Mouse (Mus musculus) cerebellum, adult 2 months (tissue): ENCODE results near the gene Kctd10. TPM values are rescaled to one million over a fixed set of nuclear protein-coding genes. Genes with fewer than 3 reads are reported as not detected.

Source experiments
- DNase-seq, 2 experiments: peaks; one replicate each; pipeline ENCODE4 v3.0.0; 2021
- H3K27ac ChIP-seq: fragments of 200-500 bp; 2 replicates; pipeline ENCODE4 v1.5.1; 2012; ENCODE audit warnings: low read length, control low read depth, inconsistent platforms; ENCODE audit not compliant: insufficient read depth
- H3K27me3 ChIP-seq: fragments of 200-500 bp; 2 replicates; pipeline ENCODE4 v1.6.1; 2012; ENCODE audit warnings: inconsistent platforms, mild to moderate bottlenecking, low read length, moderate library complexity; ENCODE audit not compliant: control insufficient read depth, insufficient read depth
- H3K4me1 ChIP-seq: fragments of 200-500 bp; 2 replicates; pipeline ENCODE4 v1.6.1; 2011; ENCODE audit warnings: low read length; ENCODE audit not compliant: control insufficient read depth, insufficient read depth
- H3K4me3 ChIP-seq: fragments of 200-500 bp; replicated peaks from 2 replicates; pipeline ENCODE3; 2011; ENCODE audit warnings: mild to moderate bottlenecking, low read depth, low read length, control low read depth; ENCODE audit not compliant: insufficient read depth
- CTCF ChIP-seq: fragments of 200-500 bp; IDR thresholded peaks from 2 replicates; pipeline ENCODE4 v1.5.1; 2011; ENCODE audit warnings: low read depth, mild to moderate bottlenecking, control low read depth, low read length, moderate library complexity, borderline replicate concordance; ENCODE audit not compliant: insufficient read depth
- POLR2A ChIP-seq: fragments of 200-500 bp; IDR thresholded peaks from 2 replicates; pipeline ENCODE4 v1.6.1; 2011; ENCODE audit warnings: low read length, control low read depth, borderline replicate concordance; ENCODE audit not compliant: insufficient read depth
- WGBS: fragments of 180-500 bp; shearing (Covaris S2); methylation state at CpG from one replicate; pipeline ENCODE4 v1.1.7; 2018; 5-methylcytosine and 5-hydroxymethylcytosine counted together
- polyA plus RNA-seq: library from polyadenylated mRNA; depleted of rRNA; stranded (reverse); fragments of >200 nt; gene quantifications from 2 replicates; pipeline ENCODE4 v1.2.3, GENCODE M21; 2012; rRNA removed

Gene Kctd10
- 42.5 and 44.3 TPM in 2 replicates for polyA plus RNA-seq

DNA sequence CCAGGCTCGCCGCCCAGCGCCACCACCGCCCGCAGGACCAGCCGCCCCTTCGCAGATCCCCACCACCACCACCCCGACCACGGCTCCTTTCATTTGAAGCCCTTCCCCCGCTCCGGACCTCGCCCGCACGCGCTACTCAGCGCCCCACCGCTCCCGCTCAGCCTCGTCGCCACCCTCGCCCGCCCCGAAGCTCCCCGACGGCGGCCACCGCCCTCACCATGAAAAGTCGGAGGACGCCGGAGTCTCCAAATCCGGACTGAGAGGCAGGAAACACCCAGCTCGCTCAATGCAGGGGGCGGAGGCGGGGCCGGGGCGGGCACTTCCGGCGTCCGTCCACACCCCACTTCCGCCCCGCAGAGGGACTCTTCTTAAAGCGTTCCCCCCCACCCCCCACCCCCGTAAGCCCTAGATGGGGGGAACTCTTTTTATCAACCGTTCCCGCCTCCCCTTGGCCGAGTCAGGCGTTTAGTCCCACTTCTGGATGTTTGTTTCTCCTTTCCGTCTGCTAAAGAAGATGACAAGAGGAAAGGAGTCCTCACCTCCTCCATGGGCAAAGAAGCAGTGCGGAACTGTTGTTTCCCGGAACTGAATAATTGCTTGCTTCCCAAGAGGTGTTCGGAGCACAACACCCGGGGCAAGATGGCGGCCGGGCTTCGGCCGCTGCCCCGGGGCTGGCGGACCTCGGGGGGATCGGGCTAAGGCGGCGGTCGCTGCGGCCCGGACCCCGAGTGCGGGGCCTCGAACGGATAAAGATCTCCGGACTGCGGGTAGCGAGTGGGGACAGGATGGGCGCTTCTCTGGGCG lies at the start of gene Kctd10, which contains the start of gene Ube3b:
Kctd10 (minus strand) TSS at position 300 of the 804 bp plus-strand sequence.
Ube3b (plus strand) TSS at position 399 of the 804 bp plus-strand sequence.
- WGBS = under 1% methylated on average over 74 of the region's 74 CpGs
- H3K27ac ChIP-seq = peak within 1 kb of the TSS; percentile 93
- H3K4me3 ChIP-seq = peak within 1 kb of the TSS; percentile 95
- TF ChIP-seq POLR2A (peak; percentile 59), CTCF (no peak)
- H3K4me1 ChIP-seq = peaks cover 5% of the 10 kb centered on the region; the same call in 1 of the 2 replicates
- peak; percentile 82 to 88 for DNase-seq
- H3K27me3 ChIP-seq = no peaks in the 10 kb centered on the region

DNA sequence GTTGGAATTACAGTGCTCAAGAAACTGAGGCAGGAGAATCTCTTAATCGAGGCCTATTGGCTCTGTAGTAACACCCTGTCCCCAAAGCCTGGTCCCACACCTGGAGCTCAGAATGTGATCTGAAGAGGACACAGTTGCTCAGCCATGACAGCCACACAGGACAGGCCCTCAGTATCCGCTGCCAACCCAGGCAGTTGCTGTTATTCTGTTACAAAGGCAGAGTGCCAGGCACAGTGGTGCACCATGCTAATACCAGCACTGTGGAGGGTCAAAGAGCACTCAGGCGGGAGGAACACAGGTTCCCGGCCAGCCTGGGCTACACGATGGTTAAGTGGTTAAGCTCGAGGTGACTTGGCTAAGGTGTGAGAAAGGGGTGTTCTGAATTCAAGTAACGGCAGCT lies 49.5 kb upstream of the Kctd10 start:
- no peak for DNase-seq
- no peaks in the 10 kb centered on the region for H3K27me3 ChIP-seq
- H3K27ac ChIP-seq = no peak overlapping the region
- TF ChIP-seq POLR2A (no peak), CTCF (no peak)
- no peaks in the 10 kb centered on the region; the same call in 1 of the 2 replicates for H3K4me1 ChIP-seq
- H3K4me3 ChIP-seq = no peak overlapping the region
- WGBS = 40% methylated on average over 7 of the region's 7 CpGs

DNA sequence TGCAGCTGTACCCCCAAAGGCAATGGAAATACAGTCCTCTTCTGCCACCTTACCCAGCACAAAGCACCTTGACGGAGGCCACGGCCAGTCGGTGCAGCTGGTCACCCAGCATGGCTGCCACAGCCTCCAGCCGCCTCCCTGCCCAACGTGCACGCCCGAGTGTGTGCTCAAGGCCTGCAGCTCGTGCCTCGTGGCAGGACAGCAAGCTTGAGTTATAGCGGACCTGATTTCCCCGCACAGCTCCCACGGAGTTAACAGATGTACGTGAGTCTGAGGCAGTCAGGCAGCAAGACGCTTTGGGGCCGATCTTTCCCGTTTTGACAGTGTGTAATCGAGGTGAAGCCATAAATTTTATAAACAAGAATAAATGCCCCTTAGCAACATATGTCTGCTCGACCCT lies 48.3 kb upstream of the Kctd10 start:
- no peak overlapping the region for H3K4me3 ChIP-seq
- no peak overlapping the region for H3K27ac ChIP-seq
- WGBS = 29% methylated on average over 18 of the region's 18 CpGs
- TF ChIP-seq POLR2A = no peak
- no peak for TF ChIP-seq CTCF
- no peaks in the 10 kb centered on the region for H3K27me3 ChIP-seq
- H3K4me1 ChIP-seq = no peaks in the 10 kb centered on the region; the same call in 1 of the 2 replicates
- DNase-seq = no peak

DNA sequence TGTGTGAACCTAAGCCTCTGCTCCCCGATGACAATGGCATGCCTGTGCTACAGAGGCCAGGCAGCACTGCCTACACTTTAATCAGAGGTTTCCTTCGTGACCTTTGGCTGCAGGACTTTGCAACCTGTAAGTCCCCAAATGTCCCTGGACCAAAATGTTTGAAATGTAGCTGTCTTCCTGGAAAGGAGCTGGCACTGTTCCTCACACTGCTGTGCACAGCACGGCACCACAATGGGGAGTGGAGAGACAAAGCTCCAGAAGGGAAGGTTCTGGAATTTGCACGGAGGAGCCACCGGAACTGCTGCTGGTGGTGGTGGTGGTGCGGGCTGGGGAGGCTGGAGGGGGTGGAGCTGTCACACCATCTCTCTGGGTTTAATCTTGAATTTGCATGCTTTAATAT lies 46.4 kb upstream of the Kctd10 start:
- no peak for DNase-seq
- Histone ChIP-seq H3K27me3 (no peaks in the 10 kb centered on the region), H3K4me3 (no peak overlapping the region), H3K27ac (no peak overlapping the region), H3K4me1 (no peaks in the 10 kb centered on the region; the same call in 1 of the 2 replicates)
- WGBS = 44% methylated on average over 6 of the region's 6 CpGs
- TF ChIP-seq POLR2A (no peak), CTCF (no peak)

DNA sequence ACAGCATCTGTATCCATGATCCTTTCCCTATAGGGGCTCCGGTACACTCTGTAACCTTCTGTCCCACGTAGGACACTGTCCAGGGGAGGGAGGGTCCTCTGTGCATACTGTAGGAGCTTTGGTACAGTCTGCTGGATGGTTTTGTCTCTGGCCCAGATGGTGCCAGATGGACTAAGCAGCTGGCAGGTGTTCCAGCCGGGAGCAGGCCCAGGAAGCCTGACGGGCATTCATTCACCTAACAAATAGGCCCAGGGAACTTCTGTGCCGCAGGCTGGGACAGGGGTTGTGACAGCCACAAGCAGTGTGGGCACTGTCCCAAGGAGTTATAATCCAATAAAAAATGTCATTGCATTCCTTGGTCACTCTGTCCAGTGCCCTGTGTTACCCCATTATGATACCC lies 43.7 kb upstream of the Kctd10 start:
- no peak for DNase-seq
- no peak for TF ChIP-seq CTCF
- TF ChIP-seq POLR2A = no peak
- H3K27ac ChIP-seq = no peak overlapping the region
- no peaks in the 10 kb centered on the region for H3K4me1 ChIP-seq
- H3K27me3 ChIP-seq = no peaks in the 10 kb centered on the region
- H3K4me3 ChIP-seq = no peak overlapping the region
- 41% methylated on average over 5 of the region's 5 CpGs for WGBS

DNA sequence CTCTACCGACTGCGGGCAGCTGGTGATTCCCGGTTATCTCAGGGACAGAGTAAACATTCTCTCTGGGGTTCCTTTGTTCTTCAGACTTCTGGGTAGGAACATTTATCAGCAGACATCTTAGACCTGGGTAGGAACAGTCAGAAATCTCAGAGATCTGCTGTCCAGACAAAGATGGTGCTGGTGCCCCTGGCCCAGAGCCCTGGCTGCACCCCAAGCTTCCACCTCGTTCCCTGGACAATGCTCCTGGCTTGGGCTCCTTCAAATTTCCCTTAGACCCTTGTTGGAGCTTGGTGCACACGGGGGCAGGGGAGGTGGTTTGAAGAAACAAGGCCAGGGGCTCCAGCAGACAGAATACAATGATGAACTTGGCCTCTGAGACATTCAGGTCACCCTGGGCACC lies 42.3 kb upstream of the Kctd10 start:
- Histone ChIP-seq H3K27me3 (no peaks in the 10 kb centered on the region), H3K4me1 (no peaks in the 10 kb centered on the region), H3K27ac (no peak overlapping the region), H3K4me3 (no peak overlapping the region)
- TF ChIP-seq POLR2A = no peak
- no peak for TF ChIP-seq CTCF
- DNase-seq = no peak
- 19% methylated on average over 5 of the region's 5 CpGs for WGBS

DNA sequence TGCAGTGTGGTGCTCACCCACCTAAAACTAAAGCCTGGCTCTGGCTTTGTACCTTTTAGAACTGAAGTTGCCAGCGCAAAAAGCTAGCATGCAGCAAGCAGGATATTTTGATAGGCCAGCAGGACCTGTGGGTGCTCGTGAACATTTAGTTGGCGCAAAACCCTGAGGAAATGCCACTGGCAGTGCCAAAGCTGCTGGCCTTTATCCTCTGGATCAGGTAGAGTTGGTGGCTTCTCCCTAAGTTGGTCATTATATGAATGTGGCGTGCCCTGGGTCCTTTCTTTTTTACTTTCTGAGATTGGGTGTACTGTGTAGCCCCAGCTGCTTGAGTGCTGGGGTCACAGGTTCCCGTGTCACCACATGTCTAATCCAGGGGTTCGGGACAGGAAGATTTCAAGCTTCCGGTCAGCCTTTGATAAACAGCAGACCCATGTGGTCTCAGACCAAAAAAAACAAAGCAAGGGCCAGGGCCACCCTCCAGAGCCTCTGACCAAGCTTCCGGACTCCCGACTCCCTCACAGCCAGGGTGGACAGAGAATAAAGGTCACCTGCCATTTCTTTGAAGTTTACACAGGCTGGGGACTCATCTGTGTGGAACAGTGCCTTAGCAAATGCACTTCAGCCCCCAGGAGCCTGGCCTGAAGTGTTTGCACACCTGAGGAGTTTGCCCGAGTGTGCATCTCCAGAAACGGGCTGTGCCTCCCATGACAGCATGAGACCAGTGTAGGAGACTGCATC lies 41.4 kb upstream of the Kctd10 start:
- no peak overlapping the region for H3K27ac ChIP-seq
- H3K4me3 ChIP-seq = no peak overlapping the region
- no peaks in the 10 kb centered on the region for H3K27me3 ChIP-seq
- H3K4me1 ChIP-seq = no peaks in the 10 kb centered on the region
- WGBS = 80% methylated on average over 11 of the region's 11 CpGs
- DNase-seq = no peak
- TF ChIP-seq POLR2A (no peak), CTCF (no peak)

DNA sequence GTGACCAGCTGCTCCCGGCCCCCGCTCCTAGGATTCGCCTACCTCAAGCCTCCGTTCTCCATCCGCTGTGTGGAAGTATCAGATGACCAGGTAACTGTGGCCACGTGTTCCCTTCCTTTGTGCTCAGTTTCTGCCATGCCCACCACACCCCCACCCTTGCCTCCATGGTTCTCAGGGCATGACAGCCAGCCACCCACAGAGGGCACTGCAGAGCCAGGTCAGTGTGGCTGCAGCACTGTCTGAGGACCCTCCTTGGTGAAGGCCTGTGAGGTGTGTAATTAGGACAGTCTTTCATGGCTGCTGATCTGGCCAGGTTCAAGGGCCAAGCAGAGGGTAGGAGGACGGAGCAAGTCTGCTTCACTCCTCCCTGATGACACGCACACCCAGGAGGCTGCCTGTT lies 38.2 kb upstream of the Kctd10 start:
- peak; percentile 43; the same call in 1 of the 2 replicates for TF ChIP-seq CTCF
- no peak for TF ChIP-seq POLR2A
- DNase-seq = no peak
- H3K4me1 ChIP-seq = no peaks in the 10 kb centered on the region
- H3K27me3 ChIP-seq = no peaks in the 10 kb centered on the region
- H3K27ac ChIP-seq = no peak overlapping the region
- H3K4me3 ChIP-seq = no peak overlapping the region
- WGBS = 78% methylated on average over 8 of the region's 8 CpGs
